Mouse (Mus musculus): ENCODE data around the gene Gdpgp1. TPM values are rescaled to one million over a fixed set of nuclear protein-coding genes. Genes with fewer than 3 reads are reported as not detected.

Gdpgp1 gene
- polyA plus RNA-seq, 1 experiment = 0.91 TPM

GRCm38 (mm10) chr7:80280998-80281397, 48.3 kb downstream of the Gdpgp1 start:
- no peak overlapping the region for H3K4me2 ChIP-seq (ENCODE audit: low read depth)
- TF ChIP-seq POLR2AphosphoS2 (IDR thresholded peaks at IDR 0.05; ENCODE audit: insufficient read length, low read depth) = no peak
- no peak for TF ChIP-seq USF1 (IDR thresholded peaks at IDR 0.05; ENCODE audit: low read depth)
- no peak for TF ChIP-seq CEBPB (IDR thresholded peaks at IDR 0.05; ENCODE audit: insufficient read depth, poor library complexity, severe bottlenecking)
- TF ChIP-seq MYOG (IDR thresholded peaks at IDR 0.05; ENCODE audit: control insufficient read depth in 1 of 3, insufficient read depth in 1 of 3, insufficient read length in 2 of 3, low read depth in 2 of 3) = no peak
- TF ChIP-seq E2F4 (IDR thresholded peaks at IDR 0.05; ENCODE audit: insufficient read depth) = no peak
- no peak for TF ChIP-seq REST (IDR thresholded peaks at IDR 0.05; ENCODE audit: insufficient read depth, insufficient read length)
- H3K79me2 ChIP-seq (ENCODE audit: control insufficient read depth, insufficient read depth) = no peaks in the 10 kb centered on the region
- H3K4me3 ChIP-seq = no peak overlapping the region
- H3K27me3 ChIP-seq (ENCODE audit: control insufficient read depth, insufficient read depth, insufficient read length) = no peaks in the 10 kb centered on the region
- H3K36me3 ChIP-seq (ENCODE audit: control insufficient read depth, insufficient read depth) = peaks cover 47% of the 10 kb centered on the region
- H3ac ChIP-seq (ENCODE audit: control insufficient read depth, insufficient read length) = no peak overlapping the region

GRCm38 (mm10) chr7:80281646-80282045, 49.0 kb downstream of the Gdpgp1 start:
- H3K36me3 ChIP-seq (ENCODE audit: control insufficient read depth, insufficient read depth) = peaks cover 45% of the 10 kb centered on the region
- H3ac ChIP-seq (ENCODE audit: control insufficient read depth, insufficient read length) = no peak overlapping the region
- H3K27me3 ChIP-seq (ENCODE audit: control insufficient read depth, insufficient read depth, insufficient read length) = no peaks in the 10 kb centered on the region
- H3K79me2 ChIP-seq (ENCODE audit: control insufficient read depth, insufficient read depth) = no peaks in the 10 kb centered on the region
- H3K4me3 ChIP-seq = no peak overlapping the region
- no peak overlapping the region for H3K4me2 ChIP-seq (ENCODE audit: low read depth)
- TF ChIP-seq MYOD1 (IDR thresholded peaks at IDR 0.05; ENCODE audit: control insufficient read depth in 1 of 3, insufficient read length in 2 of 3, low read depth in 2 of 3) = no peak
- no peak for TF ChIP-seq REST (IDR thresholded peaks at IDR 0.05; ENCODE audit: insufficient read depth, insufficient read length)
- no peak for TF ChIP-seq TCF3 (IDR thresholded peaks at IDR 0.05; ENCODE audit: insufficient read length, low read depth)
- no peak for TF ChIP-seq MAX (IDR thresholded peaks at IDR 0.05; ENCODE audit: low read depth)
- no peak for TF ChIP-seq POLR2AphosphoS2 (IDR thresholded peaks at IDR 0.05; ENCODE audit: insufficient read length, low read depth)
- TF ChIP-seq USF1 (IDR thresholded peaks at IDR 0.05; ENCODE audit: low read depth) = no peak
- TF ChIP-seq SRF (IDR thresholded peaks at IDR 0.05; ENCODE audit: control insufficient read depth, insufficient read length, low read depth) = no peak
- TF ChIP-seq MYOG (IDR thresholded peaks at IDR 0.05; ENCODE audit: control insufficient read depth in 1 of 3, insufficient read depth in 1 of 3, insufficient read length in 2 of 3, low read depth in 2 of 3) = no peak
- no peak for TF ChIP-seq E2F4 (IDR thresholded peaks at IDR 0.05; ENCODE audit: insufficient read depth)
- no peak for TF ChIP-seq CEBPB (IDR thresholded peaks at IDR 0.05; ENCODE audit: insufficient read depth, poor library complexity, severe bottlenecking)
- no peak for TF ChIP-seq TCF12 (IDR thresholded peaks at IDR 0.05; ENCODE audit: insufficient read depth, poor library complexity, severe bottlenecking)
- TF ChIP-seq POLR2A (IDR thresholded peaks at IDR 0.05; ENCODE audit: insufficient read length, low read depth) = no peak

DNA sequence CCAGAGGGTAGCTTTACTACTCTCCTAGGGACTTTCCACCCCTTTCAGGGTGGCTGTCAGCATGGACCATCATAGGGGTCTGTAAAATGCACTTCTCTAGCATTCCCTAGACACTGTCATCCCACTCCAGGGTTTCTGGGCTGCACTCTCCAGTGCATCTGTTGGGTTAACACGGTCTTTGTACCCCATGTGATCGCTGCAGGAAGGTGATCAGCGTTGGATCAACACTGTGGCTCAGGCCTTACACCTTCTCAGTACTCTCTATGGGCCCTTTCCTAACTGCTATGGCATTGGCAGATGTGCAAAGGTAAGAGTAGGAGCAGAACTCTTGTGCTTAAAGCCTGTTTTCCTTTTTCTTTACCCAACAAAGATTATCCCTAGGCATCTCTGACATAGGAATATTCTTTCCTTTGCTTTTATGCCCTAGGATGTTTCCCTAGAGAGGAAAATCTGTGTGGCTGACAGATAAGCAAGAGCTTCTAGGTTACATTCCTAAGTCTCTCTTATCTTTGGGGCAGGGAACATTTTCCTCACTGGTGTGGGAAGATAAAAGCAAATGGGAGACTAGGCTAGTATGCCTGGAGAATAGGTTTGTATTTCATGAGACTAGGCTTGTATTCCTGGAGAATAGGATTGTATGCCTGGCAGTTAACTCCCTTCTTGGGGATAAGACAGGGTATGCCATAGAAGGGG, 50.7 kb downstream of the Gdpgp1 start:
- Histone ChIP-seq H3K4me2 (ENCODE audit: low read depth) (no peak overlapping the region), H3K79me2 (ENCODE audit: control insufficient read depth, insufficient read depth) (no peaks in the 10 kb centered on the region), H3K4me3 (no peak overlapping the region), H3K36me3 (ENCODE audit: control insufficient read depth, insufficient read depth) (peaks cover 31% of the 10 kb centered on the region), H3K27me3 (ENCODE audit: control insufficient read depth, insufficient read depth, insufficient read length) (no peaks in the 10 kb centered on the region), H3ac (ENCODE audit: control insufficient read depth, insufficient read length) (no peak overlapping the region)
- no peak for TF ChIP-seq MYOD1 (IDR thresholded peaks at IDR 0.05; ENCODE audit: control insufficient read depth in 1 of 3, insufficient read length in 2 of 3, low read depth in 2 of 3)
- TF ChIP-seq MAX (IDR thresholded peaks at IDR 0.05; ENCODE audit: low read depth) = no peak
- TF ChIP-seq SRF (IDR thresholded peaks at IDR 0.05; ENCODE audit: control insufficient read depth, insufficient read length, low read depth) = no peak
- no peak for TF ChIP-seq MYOG (IDR thresholded peaks at IDR 0.05; ENCODE audit: control insufficient read depth in 1 of 3, insufficient read depth in 1 of 3, insufficient read length in 2 of 3, low read depth in 2 of 3)
- no peak for TF ChIP-seq E2F4 (IDR thresholded peaks at IDR 0.05; ENCODE audit: insufficient read depth)
- TF ChIP-seq REST (IDR thresholded peaks at IDR 0.05; ENCODE audit: insufficient read depth, insufficient read length) = no peak
- TF ChIP-seq POLR2AphosphoS2 (IDR thresholded peaks at IDR 0.05; ENCODE audit: insufficient read length, low read depth) = no peak
- no peak for TF ChIP-seq CEBPB (IDR thresholded peaks at IDR 0.05; ENCODE audit: insufficient read depth, poor library complexity, severe bottlenecking)
- TF ChIP-seq POLR2A (IDR thresholded peaks at IDR 0.05; ENCODE audit: insufficient read length, low read depth) = no peak
- no peak for TF ChIP-seq TCF12 (IDR thresholded peaks at IDR 0.05; ENCODE audit: insufficient read depth, poor library complexity, severe bottlenecking)
- TF ChIP-seq USF1 (IDR thresholded peaks at IDR 0.05; ENCODE audit: low read depth) = no peak
- no peak for TF ChIP-seq TCF3 (IDR thresholded peaks at IDR 0.05; ENCODE audit: insufficient read length, low read depth)

GRCm38 (mm10) chr7:80284391-80284790, 51.7 kb downstream of the Gdpgp1 start:
- Histone ChIP-seq H3ac (ENCODE audit: control insufficient read depth, insufficient read length) (no peak overlapping the region), H3K36me3 (ENCODE audit: control insufficient read depth, insufficient read depth) (peaks cover 30% of the 10 kb centered on the region), H3K27me3 (ENCODE audit: control insufficient read depth, insufficient read depth, insufficient read length) (no peaks in the 10 kb centered on the region), H3K79me2 (ENCODE audit: control insufficient read depth, insufficient read depth) (no peaks in the 10 kb centered on the region), H3K4me2 (ENCODE audit: low read depth) (no peak overlapping the region), H3K4me3 (no peak overlapping the region)
- TF ChIP-seq USF1 (IDR thresholded peaks at IDR 0.05; ENCODE audit: low read depth) = no peak
- no peak for TF ChIP-seq MAX (IDR thresholded peaks at IDR 0.05; ENCODE audit: low read depth)
- no peak for TF ChIP-seq MYOD1 (IDR thresholded peaks at IDR 0.05; ENCODE audit: control insufficient read depth in 1 of 3, insufficient read length in 2 of 3, low read depth in 2 of 3)
- TF ChIP-seq MYOG (IDR thresholded peaks at IDR 0.05; ENCODE audit: control insufficient read depth in 1 of 3, insufficient read depth in 1 of 3, insufficient read length in 2 of 3, low read depth in 2 of 3) = no peak
- no peak for TF ChIP-seq SRF (IDR thresholded peaks at IDR 0.05; ENCODE audit: control insufficient read depth, insufficient read length, low read depth)
- TF ChIP-seq E2F4 (IDR thresholded peaks at IDR 0.05; ENCODE audit: insufficient read depth) = no peak
- TF ChIP-seq REST (IDR thresholded peaks at IDR 0.05; ENCODE audit: insufficient read depth, insufficient read length) = no peak
- no peak for TF ChIP-seq POLR2AphosphoS2 (IDR thresholded peaks at IDR 0.05; ENCODE audit: insufficient read length, low read depth)
- no peak for TF ChIP-seq CEBPB (IDR thresholded peaks at IDR 0.05; ENCODE audit: insufficient read depth, poor library complexity, severe bottlenecking)
- TF ChIP-seq POLR2A (IDR thresholded peaks at IDR 0.05; ENCODE audit: insufficient read length, low read depth) = no peak
- TF ChIP-seq TCF12 (IDR thresholded peaks at IDR 0.05; ENCODE audit: insufficient read depth, poor library complexity, severe bottlenecking) = no peak
- TF ChIP-seq TCF3 (IDR thresholded peaks at IDR 0.05; ENCODE audit: insufficient read length, low read depth) = no peak
